Mouse (Mus musculus) liver, postnatal 0 days (tissue): ENCODE data around the gene Sspn.

Experiments used
- CTCF ChIP-seq: sonication (generic); IDR thresholded peaks from 2 replicates; pipeline ENCODE4 v1.5.1; 2016; ENCODE audit warnings: antibody characterized with exemption, low read depth
- EP300 ChIP-seq: IDR thresholded peaks from 2 replicates; pipeline ENCODE4 v1.6.1; 2016; ENCODE audit warnings: antibody characterized with exemption, low read depth, mild to moderate bottlenecking

- no peak for TF ChIP-seq CTCF
- no peak for TF ChIP-seq EP300
Observed at GRCm38 (mm10) chr6:145992526-145992925, 61.1 kb downstream of the Sspn start.
